In genomic region chr1:53312989-53313967, GRCm38 (mm10) we compare ENCODE assay signal across 8 mouse cellular contexts. TPM values are rescaled to one million over a fixed set of nuclear protein-coding genes. Genes with fewer than 3 reads are reported as not detected.
DNase-seq lines count a peak whose midpoint lies in the region; ATAC-seq and TF ChIP-seq lines count a peak whose summit lies in the region.

Osgepl1 (plus strand) TSS chr1:53313624.

- 0 out of 2 replicates have a peak, but pooled peaks cover 4% of the 10 kb centered on the region for H3K4me1 ChIP-seq in embryonic facial prominence, embryonic 13.5 days
- H3K4me1 ChIP-seq in kidney, adult 2 months (ENCODE audit: control insufficient read depth, insufficient read depth, low read length) = no peaks in the 10 kb centered on the region
- no peaks in the 10 kb centered on the region for H3K4me1 ChIP-seq in limb, embryonic 12.5 days (replicated peaks)
- peaks cover 11% of the 10 kb centered on the region for H3K4me1 ChIP-seq in midbrain, embryonic 15.5 days
- H3K4me1 ChIP-seq in spleen, adult 2 months (ENCODE audit: control insufficient read depth, insufficient read depth, insufficient read length) = no peaks in the 10 kb centered on the region

- peak; percentile 22 for TF ChIP-seq POLR2A in kidney, adult 2 months (IDR thresholded peaks at IDR 0.05; ENCODE audit: low read depth, low read length)
- TF ChIP-seq POLR2A in spleen, adult 2 months (IDR thresholded peaks at IDR 0.05; ENCODE audit: low read depth, low read length) = peak; percentile 50

- H3K9me3 ChIP-seq in embryonic facial prominence, embryonic 13.5 days = no peaks in the 10 kb centered on the region
- no peaks in the 10 kb centered on the region for H3K9me3 ChIP-seq in limb, embryonic 12.5 days
- H3K9me3 ChIP-seq in midbrain, embryonic 15.5 days = no peaks in the 10 kb centered on the region

- H3K4me2 ChIP-seq in embryonic facial prominence, embryonic 13.5 days = peak within 1 kb of the TSS; percentile 63
- peak within 1 kb of the TSS; percentile 60 for H3K4me2 ChIP-seq in limb, embryonic 12.5 days
- peak within 1 kb of the TSS; percentile 70 for H3K4me2 ChIP-seq in midbrain, embryonic 15.5 days

- peaks cover 16% of the 10 kb centered on the region; the same call in 1 of the 2 replicates for H3K36me3 ChIP-seq in embryonic facial prominence, embryonic 13.5 days
- H3K36me3 ChIP-seq in kidney, adult 2 months (ENCODE audit: control insufficient read depth, insufficient read depth, low read length) = no peaks in the 10 kb centered on the region; the same call in 1 of the 2 replicates
- H3K36me3 ChIP-seq in limb, embryonic 12.5 days = peaks cover 17% of the 10 kb centered on the region; the same call in 1 of the 2 replicates
- H3K36me3 ChIP-seq in midbrain, embryonic 15.5 days (replicated peaks) = peaks cover 7% of the 10 kb centered on the region; the same call in 1 of the 2 replicates
- peaks cover 3% of the 10 kb centered on the region for H3K36me3 ChIP-seq in spleen, adult 2 months (ENCODE audit: control insufficient read depth, insufficient read depth, low read length)

- H3K27me3 ChIP-seq in embryonic facial prominence, embryonic 13.5 days = no peaks in the 10 kb centered on the region
- H3K27me3 ChIP-seq in kidney, adult 2 months (replicated peaks; ENCODE audit: control insufficient read depth, insufficient read depth, low read length) = no peaks in the 10 kb centered on the region
- no peaks in the 10 kb centered on the region for H3K27me3 ChIP-seq in limb, embryonic 12.5 days
- H3K27me3 ChIP-seq in midbrain, embryonic 15.5 days (replicated peaks) = no peaks in the 10 kb centered on the region
- no peaks in the 10 kb centered on the region for H3K27me3 ChIP-seq in spleen, adult 2 months (ENCODE audit: control insufficient read depth, insufficient read depth, low read length)

- peak; percentile 89 for DNase-seq in 3134 (ENCODE audit: extremely low read depth, insufficient read length, low spot score)
- DNase-seq in adrenal gland, postnatal 36 days = peak; percentile 89 to 91
- peak; percentile 90 to 92 for DNase-seq in heart, adult 18-20 months
- peak; percentile 90 for DNase-seq in kidney, adult 2 months
- peak; percentile 59 to 76 for DNase-seq in spleen, adult 2 months (ENCODE audit: low read depth in 1 of 2, low spot score in 2 of 2)

- ATAC-seq in embryonic facial prominence, embryonic 13.5 days (ENCODE audit: insufficient number of reproducible peaks, insufficient read depth, low FRiP score, low TSS enrichment, low read depth) = peak; percentile 86
- peak; percentile 88 for ATAC-seq in limb, embryonic 12.5 days (ENCODE audit: insufficient number of reproducible peaks, insufficient read depth, low FRiP score, low TSS enrichment, low read depth)
- ATAC-seq in midbrain, embryonic 15.5 days (replicated peaks) = peak; percentile 99

- H3K9ac ChIP-seq in embryonic facial prominence, embryonic 13.5 days = peak within 1 kb of the TSS; percentile 81
- peak within 1 kb of the TSS; percentile 72 for H3K9ac ChIP-seq in limb, embryonic 12.5 days (replicated peaks)
- H3K9ac ChIP-seq in midbrain, embryonic 15.5 days = peak within 1 kb of the TSS; percentile 79

- H3K4me3 ChIP-seq in embryonic facial prominence, embryonic 13.5 days = peak within 1 kb of the TSS; percentile 66
- peak within 1 kb of the TSS; percentile 77 for H3K4me3 ChIP-seq in kidney, adult 2 months (ENCODE audit: insufficient read depth, low read depth, low read length)
- peak within 1 kb of the TSS; percentile 52 for H3K4me3 ChIP-seq in limb, embryonic 12.5 days (replicated peaks)
- H3K4me3 ChIP-seq in midbrain, embryonic 15.5 days = peak within 1 kb of the TSS; percentile 78
- peak within 1 kb of the TSS; percentile 84 for H3K4me3 ChIP-seq in spleen, adult 2 months (ENCODE audit: extremely low read depth, insufficient read depth, insufficient read length)

- WGBS in embryonic facial prominence, embryonic 13.5 days = 3% methylated on average over 27 of the region's 27 CpGs
- whole genome bisulfite sequencing in kidney, adult 2 months = 2% methylated on average over 27 of the region's 27 CpGs
- WGBS in limb, embryonic 12.5 days = 2% methylated on average over 27 of the region's 27 CpGs
- WGBS in midbrain, embryonic 15.5 days = 3% methylated on average over 27 of the region's 27 CpGs
- WGBS in spleen, adult 2 months = 2% methylated on average over 27 of the region's 27 CpGs

- 0 out of 2 replicates have a peak, but pooled peaks have one; percentile 5 for TF ChIP-seq CTCF in kidney, adult 2 months (conservative IDR thresholded peaks at IDR 0.05; ENCODE audit: insufficient read depth, insufficient read length, low read depth, low read length)
- no peak for TF ChIP-seq CTCF in spleen, adult 2 months (IDR thresholded peaks at IDR 0.05; ENCODE audit: extremely low read depth, insufficient read depth, insufficient read length, insufficient replicate concordance)

- peak within 1 kb of the TSS; percentile 90 for H3K27ac ChIP-seq in embryonic facial prominence, embryonic 13.5 days
- H3K27ac ChIP-seq in kidney, adult 2 months (ENCODE audit: insufficient read depth, low read depth, low read length) = peak within 1 kb of the TSS; percentile 83
- H3K27ac ChIP-seq in limb, embryonic 12.5 days = peak within 1 kb of the TSS; percentile 87
- H3K27ac ChIP-seq in midbrain, embryonic 15.5 days = peak within 1 kb of the TSS; percentile 87
- peak within 1 kb of the TSS; percentile 74 for H3K27ac ChIP-seq in spleen, adult 2 months (ENCODE audit: insufficient read depth, low read length)

RNA-seq across cellular contexts. Expression of gene Osgepl1, which starts in this region (rescaled TPM):
- total RNA-seq in adrenal gland, postnatal 36 days (2021) = 10 to 100 TPM; 14.3 to 21.9 TPM
- 19.6 and 20.9 TPM in 2 replicates for polyA plus RNA-seq in embryonic facial prominence, embryonic 13.5 days (2015; fragmentation: Nextera tagmentation; extraction: Ambion mirVana)
- 10 to 100 TPM; 57.9 to 61.4 TPM for total RNA-seq in heart, adult 18-20 months (2021)
- polyA plus RNA-seq in kidney, adult 2 months (2012; rRNA removed) = 7.9 and 10.2 TPM in 2 replicates
- polyA plus RNA-seq in limb, embryonic 12.5 days (2016; fragmentation: Nextera tagmentation; extraction: Ambion mirVana) = 19.6 and 20.0 TPM in 2 replicates
- 16.8 and 17.6 TPM in 2 replicates for polyA plus RNA-seq in midbrain, embryonic 15.5 days (2015; fragmentation: Nextera tagmentation; extraction: Ambion mirVana)
- polyA plus RNA-seq in spleen, adult 2 months (2012; rRNA removed) = 1.6 and 1.8 TPM in 2 replicates

Comparison
In these comparisons a context has a peak if more than half of its experiments do, and no peak if none do; other contexts are left out.
1. Peak in every context shown above with its lines: DNase-seq, ATAC-seq, H3K4me3 ChIP-seq and H3K27ac ChIP-seq.